Mouse (Mus musculus): ENCODE data around the gene Dnajc8. TPM values are rescaled to one million over a fixed set of nuclear protein-coding genes. Genes with fewer than 3 reads are reported as not detected.

The Dnajc8 gene
- total RNA-seq, 1 experiment = 167 TPM

DNA sequence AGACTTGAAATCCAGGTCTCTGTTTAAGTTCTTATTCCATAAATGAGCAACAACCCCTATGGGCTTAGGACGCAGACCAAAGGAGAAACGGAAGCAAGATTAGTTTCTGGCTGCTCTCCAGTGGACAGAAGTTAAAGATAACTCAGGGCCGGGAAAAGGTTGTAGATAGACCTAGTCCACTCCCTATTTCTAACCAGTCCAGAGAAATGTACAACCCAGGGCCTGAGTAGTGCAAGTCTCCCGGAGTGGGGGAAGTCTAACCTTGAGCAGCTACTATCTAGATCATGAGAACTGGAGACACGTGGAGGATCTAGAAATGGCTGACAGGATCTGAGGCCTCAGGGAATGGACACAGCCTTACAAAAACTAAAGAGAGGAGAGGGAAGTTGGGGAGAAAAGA is 2.9 kb upstream of the Dnajc8 start:
- Histone ChIP-seq H3K36me3 (ENCODE audit: control insufficient read depth, insufficient read depth, low read length, poor library complexity, severe bottlenecking) (peaks cover 12% of the 10 kb centered on the region; the same call in 1 of the 2 replicates), H3K9ac (ENCODE audit: insufficient read depth, low read depth, low read length, poor library complexity, severe bottlenecking) (peak overlapping the region; percentile 89), H3K9me3 (ENCODE audit: control insufficient read depth, insufficient read depth, low read depth, low read length) (no peaks in the 10 kb centered on the region), H3K27ac (ENCODE audit: insufficient read depth, low read depth, low read length, poor library complexity, severe bottlenecking) (peak overlapping the region; percentile 85), H3K4me1 (ENCODE audit: control insufficient read depth in 2 of 2, insufficient read depth in 2 of 2, low read length in 2 of 2, poor library complexity in 1 of 2) (peaks cover 7 to 8% of the 10 kb centered on the region in 2 experiments), H3K4me3 (ENCODE audit: insufficient read depth in 1 of 2, low read depth in 1 of 2, low read length in 2 of 2, poor library complexity in 1 of 2, severe bottlenecking in 1 of 2) (peak overlapping the region; percentile 77 to 97)
- in situ Hi-C loops (cut with MboI; ENCODE audit: low sequenced_read_pairs in 2 of 2, unreplicated experiment in 2 of 2) = no loop called here
- no peak for DNase-seq (ENCODE audit: low read depth, low spot score)
- no peak for TF ChIP-seq HCFC1 (IDR thresholded peaks at IDR 0.05; ENCODE audit: borderline replicate concordance, insufficient read depth, low read length)
- no peak for TF ChIP-seq CHD2 (IDR thresholded peaks at IDR 0.05; ENCODE audit: low read depth, low read length)
- TF ChIP-seq MAFK (IDR thresholded peaks at IDR 0.05; ENCODE audit: insufficient read depth, low read depth, low read length) = no peak
- TF ChIP-seq ZC3H11A (IDR thresholded peaks at IDR 0.05; ENCODE audit: borderline replicate concordance, low read depth, low read length) = no peak

DNA sequence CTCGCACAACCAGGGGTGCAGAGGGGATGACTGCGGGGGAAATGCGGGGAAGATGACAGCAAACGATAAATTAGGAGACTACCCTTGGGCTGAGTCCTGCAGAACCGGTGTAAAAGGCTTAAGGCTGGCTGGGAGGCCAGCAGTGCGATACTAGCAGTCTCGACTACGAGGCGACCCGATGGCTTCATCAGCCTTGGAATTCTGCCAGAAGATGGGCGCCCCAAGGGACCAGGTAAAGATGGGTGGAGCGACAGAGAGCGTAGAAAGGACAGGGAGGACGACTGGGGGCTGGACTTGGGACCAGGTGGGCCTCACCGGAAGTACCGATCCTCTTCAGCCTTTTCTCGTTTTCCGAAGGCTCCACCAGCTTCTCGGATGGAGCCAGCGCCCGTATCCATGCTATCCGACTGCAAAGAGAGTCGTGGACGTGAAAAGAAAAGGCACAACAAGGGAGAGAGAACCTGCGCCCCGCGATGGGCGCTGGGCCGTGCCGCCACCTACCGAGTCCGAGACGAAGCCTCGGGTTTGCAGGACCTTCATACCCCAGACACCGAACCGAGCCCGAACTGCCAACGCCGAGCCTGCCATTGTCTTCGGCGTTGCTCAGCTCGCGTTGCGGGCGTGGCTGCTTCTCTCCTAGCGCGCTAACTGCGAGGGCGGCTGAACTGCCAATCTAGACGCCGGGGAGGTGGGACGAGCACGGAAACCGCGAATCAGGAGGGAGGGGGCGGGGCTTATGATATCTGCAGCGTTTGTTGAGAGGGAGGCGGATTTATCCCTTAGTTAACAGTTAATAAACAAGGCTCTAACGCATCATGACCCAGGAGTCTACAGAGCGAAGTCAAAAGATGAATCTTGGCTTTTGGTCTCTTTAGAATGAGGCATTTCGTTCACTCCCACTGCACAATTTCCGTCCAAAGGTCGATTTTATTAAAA is 2.1 kb upstream of the Dnajc8 start, which contains the start of gene Atpif1:
Atpif1 (minus strand) TSS at position 679 of the 936 bp plus-strand sequence.
- in situ Hi-C loops (cut with MboI; ENCODE audit: low sequenced_read_pairs in 2 of 2, unreplicated experiment in 2 of 2) = no loop called here
- Histone ChIP-seq H3K4me1 (ENCODE audit: control insufficient read depth in 2 of 2, insufficient read depth in 2 of 2, low read length in 2 of 2, poor library complexity in 1 of 2) (peaks cover 7 to 8% of the 10 kb centered on the region in 2 experiments), H3K9ac (ENCODE audit: insufficient read depth, low read depth, low read length, poor library complexity, severe bottlenecking) (peak within 1 kb of the TSS; percentile 89), H3K36me3 (ENCODE audit: control insufficient read depth, insufficient read depth, low read length, poor library complexity, severe bottlenecking) (peaks cover 12% of the 10 kb centered on the region; the same call in 1 of the 2 replicates), H3K9me3 (ENCODE audit: control insufficient read depth, insufficient read depth, low read depth, low read length) (no peaks in the 10 kb centered on the region), H3K4me3 (ENCODE audit: insufficient read depth in 1 of 2, low read depth in 1 of 2, low read length in 2 of 2, poor library complexity in 1 of 2, severe bottlenecking in 1 of 2) (peak within 1 kb of the TSS; percentile 77 to 97), H3K27ac (ENCODE audit: insufficient read depth, low read depth, low read length, poor library complexity, severe bottlenecking) (peak within 1 kb of the TSS; percentile 85)
- TF ChIP-seq ZNF384 (IDR thresholded peaks at IDR 0.05; ENCODE audit: low read depth, low read length) (no peak), HCFC1 (IDR thresholded peaks at IDR 0.05; ENCODE audit: borderline replicate concordance, insufficient read depth, low read length) (peak; percentile 58; the same call in 1 of the 2 replicates), CHD2 (IDR thresholded peaks at IDR 0.05; ENCODE audit: low read depth, low read length) (peak; percentile 71; the same call in 1 of the 2 replicates)
- peak; percentile 95 for DNase-seq (ENCODE audit: low read depth, low spot score)

DNA sequence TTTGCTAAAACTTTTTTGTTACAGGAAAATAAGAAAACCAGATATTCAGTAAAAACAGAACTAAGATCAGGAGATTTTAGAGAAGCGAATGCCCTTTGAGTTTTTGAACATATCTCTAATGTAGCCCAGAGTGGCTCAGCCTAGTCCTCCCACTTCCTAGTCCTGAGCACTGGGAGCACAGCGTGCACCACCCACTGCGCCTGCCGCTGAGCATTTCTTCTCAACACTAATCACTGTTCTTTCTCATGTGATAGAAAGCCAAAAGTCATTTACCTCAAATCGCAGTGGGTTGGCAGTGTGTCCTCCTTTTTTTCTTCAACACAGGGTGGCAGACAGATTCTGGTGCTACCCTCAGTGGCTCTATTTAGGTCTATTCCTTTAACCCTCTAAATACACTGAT is 4.1 kb downstream of the Dnajc8 start:
- in situ Hi-C loops (cut with MboI; ENCODE audit: low sequenced_read_pairs in 2 of 2, unreplicated experiment in 2 of 2) = no loop called here
- H3K36me3 ChIP-seq (ENCODE audit: control insufficient read depth, insufficient read depth, low read length, poor library complexity, severe bottlenecking) = peaks cover 36% of the 10 kb centered on the region
- TF ChIP-seq MAFK (IDR thresholded peaks at IDR 0.05; ENCODE audit: insufficient read depth, low read depth, low read length) (no peak), CHD2 (IDR thresholded peaks at IDR 0.05; ENCODE audit: low read depth, low read length) (no peak)

DNA sequence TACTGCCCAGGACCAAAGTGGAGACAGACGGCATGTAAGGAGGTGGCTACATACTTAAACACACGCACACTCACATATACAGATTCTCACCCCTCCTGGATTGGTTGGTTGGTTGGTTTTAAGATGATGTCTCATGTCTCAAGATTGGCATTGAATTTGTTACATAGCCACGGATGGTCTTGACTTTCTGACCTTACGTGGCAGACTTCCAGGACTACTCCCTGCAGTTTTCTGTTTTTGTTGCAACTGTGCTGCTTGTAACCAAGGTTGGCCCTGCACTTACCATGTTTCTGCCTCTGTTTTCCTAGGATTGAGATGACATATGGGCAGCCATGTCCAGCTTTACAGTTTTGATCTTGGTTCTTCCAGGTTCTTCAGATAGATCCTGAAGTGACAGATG is 6.1 kb downstream of the Dnajc8 start:
- peaks cover 0 to 10% of the 10 kb centered on the region in 2 experiments for H3K4me1 ChIP-seq (ENCODE audit: control insufficient read depth in 2 of 2, insufficient read depth in 2 of 2, low read length in 2 of 2, poor library complexity in 1 of 2)
- no peak for DNase-seq (ENCODE audit: low read depth, low spot score)
- no peak overlapping the region for H3K9ac ChIP-seq (ENCODE audit: insufficient read depth, low read depth, low read length, poor library complexity, severe bottlenecking)
- in situ Hi-C loops (cut with MboI; ENCODE audit: low sequenced_read_pairs in 2 of 2, unreplicated experiment in 2 of 2) = no loop called here
- no peak overlapping the region for H3K27ac ChIP-seq (ENCODE audit: insufficient read depth, low read depth, low read length, poor library complexity, severe bottlenecking)
- TF ChIP-seq ZC3H11A (IDR thresholded peaks at IDR 0.05; ENCODE audit: borderline replicate concordance, low read depth, low read length) = no peak
- no peak for TF ChIP-seq CHD2 (IDR thresholded peaks at IDR 0.05; ENCODE audit: low read depth, low read length)
- no peak for TF ChIP-seq MAFK (IDR thresholded peaks at IDR 0.05; ENCODE audit: insufficient read depth, low read depth, low read length)
- no peak for TF ChIP-seq ZNF384 (IDR thresholded peaks at IDR 0.05; ENCODE audit: low read depth, low read length)
- no peak for TF ChIP-seq HCFC1 (IDR thresholded peaks at IDR 0.05; ENCODE audit: borderline replicate concordance, insufficient read depth, low read length)
- H3K4me3 ChIP-seq (ENCODE audit: insufficient read depth in 1 of 2, low read depth in 1 of 2, low read length in 2 of 2, poor library complexity in 1 of 2, severe bottlenecking in 1 of 2) = no peak overlapping the region
- no peaks in the 10 kb centered on the region for H3K9me3 ChIP-seq (ENCODE audit: control insufficient read depth, insufficient read depth, low read depth, low read length)
- H3K36me3 ChIP-seq (ENCODE audit: control insufficient read depth, insufficient read depth, low read length, poor library complexity, severe bottlenecking) = peaks cover 45% of the 10 kb centered on the region

More for the DNA sequence above, 4.1 kb downstream of the Dnajc8 start:
- peaks cover 4 to 7% of the 10 kb centered on the region in 2 experiments for H3K4me1 ChIP-seq (ENCODE audit: control insufficient read depth in 2 of 2, insufficient read depth in 2 of 2, low read length in 2 of 2, poor library complexity in 1 of 2)
- no peak overlapping the region for H3K27ac ChIP-seq (ENCODE audit: insufficient read depth, low read depth, low read length, poor library complexity, severe bottlenecking)
- no peak for DNase-seq (ENCODE audit: low read depth, low spot score)
- H3K9ac ChIP-seq (ENCODE audit: insufficient read depth, low read depth, low read length, poor library complexity, severe bottlenecking) = no peak overlapping the region
- H3K9me3 ChIP-seq (ENCODE audit: control insufficient read depth, insufficient read depth, low read depth, low read length) = no peaks in the 10 kb centered on the region
- H3K4me3 ChIP-seq (ENCODE audit: insufficient read depth in 1 of 2, low read depth in 1 of 2, low read length in 2 of 2, poor library complexity in 1 of 2, severe bottlenecking in 1 of 2) = no peak overlapping the region

Data from ES-E14 (cell line).